ENCODE assay signal across 26 mouse cellular contexts in the genomic region with DNA sequence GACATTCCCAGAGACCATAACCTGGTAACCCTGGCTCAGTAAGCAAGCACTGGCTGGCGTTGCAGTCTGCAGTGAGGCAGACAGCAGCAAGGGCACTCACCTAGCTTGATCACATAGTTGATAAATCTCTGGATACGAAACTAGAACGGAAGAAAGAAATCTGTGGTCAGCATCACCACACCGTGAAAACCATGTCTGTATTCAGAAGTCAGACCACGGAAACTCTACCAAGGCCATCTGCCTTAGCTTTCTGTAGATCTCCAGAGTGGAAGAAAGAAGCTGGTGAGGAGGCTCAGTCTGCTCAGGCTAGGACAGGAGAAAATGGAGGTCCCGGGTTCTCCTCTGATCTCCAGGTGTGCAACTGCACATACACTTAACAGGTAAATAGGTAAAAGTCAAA.
"Had no signal": no experiment of that assay in that cellular context is flagged by ENCODE, and none has a peak within 500 bp of the region (broad histone marks: within the 10 kb centered on the region; RNA-seq: fewer than 3 reads in every experiment).

No protein-coding gene starts in this region.

- H3K4me2 ChIP-seq: heart, embryonic 12.5 days; hindbrain, embryonic 12.5 days; hindbrain, embryonic 14.5 days; kidney, embryonic 15.5 days; limb, embryonic 13.5 days; limb, embryonic 15.5 days; liver, embryonic 12.5 days had no signal

- H3K4me3 ChIP-seq: gastrocnemius, adult 2 months; heart, embryonic 10.5 days; heart, embryonic 12.5 days; hindbrain, embryonic 10.5 days; hindbrain, embryonic 12.5 days; kidney, embryonic 15.5 days; limb, embryonic 13.5 days; limb, embryonic 15.5 days; liver, embryonic 12.5 days had no signal

- H3K4me1 ChIP-seq: heart, embryonic 10.5 days; heart, embryonic 12.5 days; hindbrain, embryonic 10.5 days; hindbrain, embryonic 12.5 days; limb, embryonic 13.5 days; limb, embryonic 15.5 days; liver, embryonic 12.5 days had no signal

- H3K36me3 ChIP-seq: heart, embryonic 10.5 days; heart, embryonic 12.5 days; hindbrain, embryonic 10.5 days; hindbrain, embryonic 12.5 days; kidney, embryonic 15.5 days; limb, embryonic 13.5 days; limb, embryonic 15.5 days; liver, embryonic 12.5 days had no signal

- ATAC-seq: hindbrain, embryonic 16.5 days; intestine, embryonic 16.5 days; liver, embryonic 12.5 days had no signal

- H3K27me3 ChIP-seq: heart, embryonic 12.5 days; hindbrain, embryonic 12.5 days; kidney, embryonic 15.5 days; limb, embryonic 13.5 days; limb, embryonic 15.5 days; liver, embryonic 12.5 days had no signal

- H3K9ac ChIP-seq: heart, embryonic 12.5 days; hindbrain, embryonic 12.5 days; hindbrain, embryonic 14.5 days; kidney, embryonic 15.5 days; limb, embryonic 13.5 days; limb, embryonic 15.5 days; liver, embryonic 12.5 days had no signal

- DNase-seq: gastrocnemius, adult 2 months; gastrocnemius, postnatal 10 days; gastrocnemius, postnatal 25 days; heart, adult 18-20 months; heart, postnatal 10 days; heart, postnatal 4 days; kidney, adult 11 months; kidney, adult 2 months; kidney, adult 9 months; kidney, postnatal 14 days; kidney, postnatal 36 days; layer of hippocampus, adult 9-11 months; layer of hippocampus, postnatal 36 days; left cerebral cortex, postnatal 4 days had no signal

- H3K9me3 ChIP-seq: heart, embryonic 10.5 days; heart, embryonic 12.5 days; hindbrain, embryonic 10.5 days; hindbrain, embryonic 12.5 days; kidney, embryonic 15.5 days; limb, embryonic 13.5 days; limb, embryonic 15.5 days; liver, embryonic 12.5 days had no signal

- H3K27ac ChIP-seq: gastrocnemius, adult 2 months; heart, embryonic 10.5 days; hindbrain, embryonic 10.5 days; hindbrain, embryonic 12.5 days; hindbrain, embryonic 14.5 days; kidney, embryonic 15.5 days; kidney, postnatal 0 days; limb, embryonic 13.5 days; limb, embryonic 15.5 days; liver, embryonic 12.5 days had no signal
